Mouse (Mus musculus) heart, postnatal 14 days (tissue): ENCODE measurements around the gene Slc25a12. TPM values are rescaled to one million over a fixed set of nuclear protein-coding genes. Genes with fewer than 3 reads are reported as not detected.

Experiments used
- total RNA-seq, 2 experiments: library from RNA; stranded (reverse); gene quantifications; 2 replicates each; pipeline ENCODE4 v1.2.3; 2021

The Slc25a12 gene
- total RNA-seq, 2 experiments from 2014 or later = 242 to 245 TPM

Other genes with a start within 250 kb of the Slc25a12 start
- gene Cybrd1, start 249.8 kb downstream of the Slc25a12 start, total RNA-seq = 1 to 10 TPM; 1.1 to 1.5 TPM
- gene Dync1i2, start 156.0 kb downstream of the Slc25a12 start, total RNA-seq = 10 to 100 TPM; 65.8 to 67.4 TPM
- 10 to 100 TPM; 27.5 to 31.4 TPM for gene Hat1, start 21.2 kb upstream of the Slc25a12 start, total RNA-seq
- gene Metap1d, start 85.5 kb upstream of the Slc25a12 start, total RNA-seq = 10 to 100 TPM; 40.3 to 44.0 TPM
- under 1 TPM; 0.44 to 0.60 TPM for gene Dlx1, start 160.4 kb upstream of the Slc25a12 start, total RNA-seq
- gene Dlx2, start 179.0 kb upstream of the Slc25a12 start, total RNA-seq = not detected